Mouse (Mus musculus) small intestine, adult 2 months (tissue): ENCODE results near the gene Nyap2. TPM values are rescaled to one million over a fixed set of nuclear protein-coding genes. Genes with fewer than 3 reads are reported as not detected.

Source experiments
- H3K27ac ChIP-seq: fragments of 200-500 bp; 2 replicates; pipeline ENCODE4 v1.5.1; 2012; ENCODE audit warnings: low read depth, low read length, control low read depth, inconsistent platforms; ENCODE audit not compliant: insufficient read depth
- H3K27me3 ChIP-seq: fragments of 200-500 bp; 2 replicates; pipeline ENCODE4 v1.6.1; 2012; ENCODE audit warnings: mild to moderate bottlenecking, moderate library complexity, low read length, inconsistent platforms; ENCODE audit not compliant: control insufficient read depth, insufficient read depth
- H3K36me3 ChIP-seq: fragments of 200-500 bp; 2 replicates; pipeline ENCODE4 v1.6.1; 2012; ENCODE audit warnings: mild to moderate bottlenecking, low read length, control low read depth, inconsistent platforms; ENCODE audit not compliant: control insufficient read depth, insufficient read depth
- H3K4me1 ChIP-seq: fragments of 200-500 bp; 2 replicates; pipeline ENCODE4 v1.6.1; 2012; ENCODE audit warnings: low read length, inconsistent platforms, mixed read lengths; ENCODE audit not compliant: control insufficient read depth, insufficient read depth, insufficient read length
- H3K4me3 ChIP-seq: fragments of 200-500 bp; 2 replicates; pipeline ENCODE4 v1.5.1; 2012; ENCODE audit warnings: low read depth, mild to moderate bottlenecking, control low read depth, inconsistent platforms, low read length, moderate library complexity
- CTCF ChIP-seq: fragments of 200-500 bp; IDR thresholded peaks from 2 replicates; pipeline ENCODE4 v1.5.1; 2012; ENCODE audit warnings: low read depth, mild to moderate bottlenecking, control low read depth, inconsistent platforms, low read length, moderate library complexity, mixed read lengths; ENCODE audit not compliant: insufficient replicate concordance, insufficient read length; ENCODE audit errors: extremely low read depth
- POLR2A ChIP-seq: fragments of 200-500 bp; IDR thresholded peaks from 2 replicates; pipeline ENCODE4 v1.6.1; 2012; ENCODE audit warnings: low read depth, mild to moderate bottlenecking, control low read depth, inconsistent platforms, low read length, moderate library complexity
- WGBS: fragments of 180-500 bp; shearing (Covaris S2); methylation state at CpG from one replicate; pipeline ENCODE4 v1.1.7; 2018; 5-methylcytosine and 5-hydroxymethylcytosine counted together
- polyA plus RNA-seq: library from polyadenylated mRNA; depleted of rRNA; stranded (reverse); fragments of >200 nt; gene quantifications from 2 replicates; pipeline ENCODE4 v1.2.3, GENCODE M21; 2012

Gene Nyap2
- polyA plus RNA-seq, 1 experiment = 0.01 TPM

GRCm38 (mm10) chr1:81101749-81102148 lies 25.0 kb downstream of the Nyap2 start:
- H3K4me3 ChIP-seq = no peak overlapping the region
- WGBS = 67% methylated on average over 1 of the region's 1 CpGs
- no peaks in the 10 kb centered on the region for H3K27me3 ChIP-seq
- TF ChIP-seq POLR2A = no peak
- no peak for TF ChIP-seq CTCF
- H3K4me1 ChIP-seq = no peaks in the 10 kb centered on the region
- H3K36me3 ChIP-seq = no peaks in the 10 kb centered on the region
- H3K27ac ChIP-seq = no peak overlapping the region

GRCm38 (mm10) chr1:81119732-81120131 lies 43.0 kb downstream of the Nyap2 start:
- no peaks in the 10 kb centered on the region for H3K27me3 ChIP-seq

GRCm38 (mm10) chr1:81132007-81132712 lies 55.4 kb downstream of the Nyap2 start:
- Histone ChIP-seq H3K27me3 (no peaks in the 10 kb centered on the region), H3K4me3 (no peak overlapping the region), H3K36me3 (no peaks in the 10 kb centered on the region), H3K27ac (no peak overlapping the region), H3K4me1 (no peaks in the 10 kb centered on the region)
- WGBS = 63% methylated on average over 8 of the region's 8 CpGs
- TF ChIP-seq CTCF (no peak), POLR2A (no peak)

More at GRCm38 (mm10) chr1:81119732-81120131, 43.0 kb downstream of the Nyap2 start:
- TF ChIP-seq POLR2A (no peak), CTCF (no peak)
- Histone ChIP-seq H3K4me3 (no peak overlapping the region), H3K4me1 (no peaks in the 10 kb centered on the region), H3K36me3 (no peaks in the 10 kb centered on the region), H3K27ac (no peak overlapping the region)

GRCm38 (mm10) chr1:81143855-81144254 lies 67.1 kb downstream of the Nyap2 start:
- Histone ChIP-seq H3K27me3 (no peaks in the 10 kb centered on the region), H3K4me1 (no peaks in the 10 kb centered on the region), H3K36me3 (no peaks in the 10 kb centered on the region), H3K4me3 (no peak overlapping the region), H3K27ac (no peak overlapping the region)
- TF ChIP-seq CTCF = no peak
- TF ChIP-seq POLR2A = no peak

GRCm38 (mm10) chr1:81145576-81145975 lies 68.8 kb downstream of the Nyap2 start:
- no peak overlapping the region for H3K27ac ChIP-seq
- TF ChIP-seq CTCF (no peak), POLR2A (no peak)

GRCm38 (mm10) chr1:81169245-81169644 lies 92.5 kb downstream of the Nyap2 start:
- Histone ChIP-seq H3K36me3 (no peaks in the 10 kb centered on the region), H3K27me3 (no peaks in the 10 kb centered on the region), H3K4me1 (no peaks in the 10 kb centered on the region), H3K4me3 (no peak overlapping the region), H3K27ac (no peak overlapping the region)
- no peak for TF ChIP-seq POLR2A
- no peak for TF ChIP-seq CTCF
- 81% methylated on average over 3 of the region's 3 CpGs for WGBS

More at GRCm38 (mm10) chr1:81145576-81145975, 68.8 kb downstream of the Nyap2 start:
- no peak overlapping the region for H3K4me3 ChIP-seq
- no peaks in the 10 kb centered on the region for H3K27me3 ChIP-seq
- H3K4me1 ChIP-seq = no peaks in the 10 kb centered on the region
- no peaks in the 10 kb centered on the region for H3K36me3 ChIP-seq

GRCm38 (mm10) chr1:81172703-81173102 lies 96.0 kb downstream of the Nyap2 start:
- H3K4me1 ChIP-seq = no peaks in the 10 kb centered on the region
- no peaks in the 10 kb centered on the region for H3K27me3 ChIP-seq
- H3K27ac ChIP-seq = no peak overlapping the region
- TF ChIP-seq POLR2A = no peak
- TF ChIP-seq CTCF = no peak
- H3K4me3 ChIP-seq = no peak overlapping the region
- H3K36me3 ChIP-seq = no peaks in the 10 kb centered on the region
